Mouse (Mus musculus) neural tube, embryonic 10.5 days (tissue): ENCODE results near the gene Mia3.
"Not testable (repeated sequence)": the region's sequence is repeated elsewhere in the genome, so short reads cannot be mapped to it uniquely, and the experiment has no call there.

ENCODE experiments used
- DNase-seq: peaks from one replicate; pipeline ENCODE4 v3.0.0-alpha.2; 2017; ENCODE audit warnings: low spot score; ENCODE audit errors: extremely low spot score

Mia3 gene

GRCm38 (mm10) chr1:183344886-183345816, 24.2 kb downstream of the Mia3 start:
- DNase-seq: peak; percentile 93

DNA sequence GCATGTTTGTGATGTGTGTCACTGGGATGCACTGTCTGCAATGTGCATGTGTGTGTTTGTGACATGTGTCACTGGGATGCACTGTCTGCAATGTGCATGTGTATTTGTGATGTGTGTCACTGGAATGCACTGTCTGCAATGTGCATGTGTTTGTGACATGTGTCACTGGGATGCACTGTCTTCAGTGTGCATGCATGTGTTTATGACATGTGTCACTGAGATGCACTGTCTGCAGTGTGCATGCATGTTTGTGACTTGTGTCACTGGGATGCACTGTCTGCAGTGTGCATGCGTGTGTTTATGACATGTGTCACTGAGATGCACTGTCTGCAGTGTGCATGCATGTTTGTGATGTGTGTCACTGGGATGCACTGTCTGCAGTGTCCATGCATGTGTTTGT, 26.5 kb downstream of the Mia3 start:
- DNase-seq: not testable (repeated sequence)

GRCm38 (mm10) chr1:183327171-183327570, 42.2 kb downstream of the Mia3 start:
- no peak for DNase-seq

DNA sequence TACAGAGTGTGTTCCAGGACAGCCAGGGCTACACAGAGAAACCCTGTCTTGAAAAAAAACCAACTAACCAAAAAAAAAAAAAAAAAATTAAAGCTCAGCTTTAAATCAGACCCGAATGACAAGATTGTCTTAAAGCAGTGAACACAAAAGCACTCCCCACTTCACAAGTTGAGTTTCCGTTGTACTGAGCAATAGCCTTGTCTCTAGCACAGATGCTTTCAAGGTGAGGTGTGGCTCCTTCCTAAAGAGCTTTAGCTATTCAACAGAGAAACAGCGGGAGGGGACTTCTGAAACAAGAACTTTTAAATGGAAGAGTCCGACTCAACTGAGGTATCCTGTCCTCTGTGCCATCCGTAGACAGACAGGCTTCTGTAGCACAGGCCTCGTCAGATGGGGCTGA, 44.9 kb downstream of the Mia3 start:
- no peak for DNase-seq

- DNase-seq: no peak
These were observed 45.4 kb downstream of the Mia3 start for GRCm38 (mm10) chr1:183323923-183324322.

- DNase-seq: not testable (repeated sequence)
These were observed 46.9 kb downstream of the Mia3 start for GRCm38 (mm10) chr1:183322496-183322895.

DNA sequence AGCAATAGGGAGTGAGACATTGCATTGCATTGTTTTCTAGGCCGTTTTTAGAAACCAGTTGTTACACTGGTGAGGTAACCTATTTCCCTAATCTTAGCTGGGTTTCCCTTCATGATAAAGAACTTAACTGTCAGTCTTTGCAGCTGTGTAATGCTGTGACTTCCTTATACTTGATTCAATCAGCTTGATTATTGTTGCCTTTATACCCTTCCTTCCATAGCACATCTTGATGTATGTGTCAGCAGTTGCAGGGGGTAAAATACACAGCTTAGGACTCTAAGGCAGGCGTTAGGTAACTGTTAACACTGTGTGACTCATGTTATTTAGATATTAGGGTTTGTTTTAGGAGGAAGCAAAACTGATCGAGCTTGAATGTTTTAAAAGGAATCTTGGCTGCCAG, 48.6 kb downstream of the Mia3 start:
- no peak for DNase-seq

DNA sequence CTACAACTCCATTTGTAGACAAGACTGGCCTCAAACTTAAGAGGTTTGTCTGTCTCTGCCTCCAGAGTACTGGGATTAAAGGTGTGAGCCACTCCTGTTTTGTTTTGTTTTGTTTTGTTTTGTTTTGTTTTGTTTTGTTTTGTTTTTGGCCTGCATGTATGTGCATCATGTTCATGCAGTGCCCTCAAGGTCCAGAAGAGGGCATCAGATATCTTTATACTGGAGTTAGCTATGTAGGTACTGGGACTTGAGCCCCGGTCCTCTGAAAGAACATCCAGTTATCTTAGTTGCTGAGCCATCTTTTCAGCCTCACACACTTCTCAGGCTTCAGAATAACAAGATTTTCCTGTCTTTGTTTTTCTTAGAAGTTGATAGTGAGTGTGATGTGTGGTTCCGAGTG, 53.6 kb downstream of the Mia3 start:
- no peak for DNase-seq

DNA sequence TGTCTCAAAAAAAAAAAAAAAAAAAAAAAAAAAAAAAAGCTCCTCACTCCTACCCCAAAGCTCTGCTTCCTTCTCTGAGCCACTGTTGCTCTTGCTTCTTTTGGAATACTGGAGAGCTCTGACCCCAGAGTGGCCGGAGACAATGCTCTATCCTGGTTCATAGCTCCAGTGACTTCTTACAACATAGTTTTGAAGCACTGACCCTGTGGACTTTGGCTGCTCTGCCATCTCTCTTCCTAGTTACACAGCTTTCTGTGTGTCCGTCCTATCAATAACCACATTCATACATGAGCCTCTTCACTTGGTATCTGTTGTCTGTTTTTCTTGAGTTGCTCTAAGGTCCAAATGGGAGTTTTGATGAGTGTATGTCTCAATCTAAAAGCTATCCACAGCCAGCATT, 57.3 kb downstream of the Mia3 start:
- no peak for DNase-seq

DNA sequence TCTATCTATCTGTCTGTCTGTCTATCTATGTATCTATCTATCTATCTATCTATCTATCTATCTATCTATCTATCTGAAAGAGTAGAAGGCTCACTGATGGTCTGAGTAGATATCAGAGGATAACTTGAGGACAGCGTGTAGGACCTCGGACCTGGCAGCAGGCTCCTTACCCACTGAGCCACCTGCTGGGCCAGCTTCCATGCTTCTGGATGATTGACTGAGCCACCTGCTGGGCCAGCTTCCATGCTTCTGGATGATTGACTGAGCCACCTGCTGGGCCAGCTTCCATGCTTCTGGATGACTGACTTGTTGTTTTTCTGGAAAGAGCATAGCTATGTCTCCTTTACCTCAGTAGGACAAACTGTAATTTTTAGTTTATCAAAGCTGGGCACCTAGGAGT, 59.8 kb downstream of the Mia3 start:
- DNase-seq: not testable (repeated sequence)

GRCm38 (mm10) chr1:183308476-183308875, 60.9 kb downstream of the Mia3 start:
- no peak for DNase-seq

- no peak for DNase-seq
These were observed 61.8 kb downstream of the Mia3 start for GRCm38 (mm10) chr1:183307555-183307954.

- peak; percentile 100 for DNase-seq
These were observed 70.2 kb downstream of the Mia3 start for GRCm38 (mm10) chr1:183299161-183299560.

GRCm38 (mm10) chr1:183297886-183298489, 71.4 kb downstream of the Mia3 start:
- DNase-seq: peak; percentile 58

DNA sequence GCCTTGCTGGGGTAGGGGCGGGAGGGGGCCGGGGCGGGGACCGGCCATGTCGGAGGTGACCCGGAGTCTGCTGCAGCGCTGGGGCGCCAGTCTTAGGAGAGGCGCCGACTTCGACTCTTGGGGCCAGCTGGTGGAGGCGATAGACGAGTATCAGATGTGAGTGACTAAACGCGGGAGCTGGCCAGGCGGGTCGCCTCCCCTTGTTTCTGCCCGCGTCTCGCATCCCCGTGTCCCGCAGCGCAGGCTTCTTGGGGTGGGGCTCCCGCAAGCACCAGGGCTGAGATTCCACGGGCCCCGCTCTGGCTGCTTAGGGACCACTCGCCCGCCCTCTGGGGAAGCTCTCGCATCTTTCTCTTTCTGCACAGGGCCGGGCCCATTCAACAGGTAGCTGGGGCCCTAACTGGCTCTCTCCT, 71.9 kb downstream of the Mia3 start:
- DNase-seq: peak; percentile 79

DNA sequence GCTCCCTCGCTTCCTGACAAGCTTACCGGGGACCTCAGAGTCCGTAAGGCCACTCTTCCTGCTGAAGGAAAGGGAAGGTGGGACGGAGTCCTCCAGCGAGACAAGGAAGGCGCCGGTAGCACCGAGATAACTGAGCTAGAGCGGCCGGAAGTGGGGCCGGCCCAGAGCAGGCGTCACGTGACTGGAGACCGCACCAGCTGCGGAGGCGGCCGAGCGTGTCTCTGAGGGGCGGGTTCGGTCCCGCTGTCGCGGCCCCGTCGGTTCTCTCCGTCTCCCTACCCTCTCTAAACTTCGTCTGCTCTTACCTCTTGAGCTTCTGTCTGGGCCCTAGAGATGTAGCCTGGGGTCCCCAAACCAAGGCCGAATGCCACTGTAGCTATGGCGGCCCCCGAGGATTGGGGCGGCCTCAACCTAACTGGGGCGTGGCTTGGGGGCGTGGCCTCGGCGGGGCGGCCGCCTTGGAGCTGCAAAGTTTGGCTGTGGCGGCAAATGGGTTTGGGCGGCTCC, 72.4 kb downstream of the Mia3 start, which contains the start of gene Brox:
Gene Brox, minus strand, starts transcription at position 393 of the 507 bp plus-strand sequence.
- DNase-seq: peak; percentile 98

DNA sequence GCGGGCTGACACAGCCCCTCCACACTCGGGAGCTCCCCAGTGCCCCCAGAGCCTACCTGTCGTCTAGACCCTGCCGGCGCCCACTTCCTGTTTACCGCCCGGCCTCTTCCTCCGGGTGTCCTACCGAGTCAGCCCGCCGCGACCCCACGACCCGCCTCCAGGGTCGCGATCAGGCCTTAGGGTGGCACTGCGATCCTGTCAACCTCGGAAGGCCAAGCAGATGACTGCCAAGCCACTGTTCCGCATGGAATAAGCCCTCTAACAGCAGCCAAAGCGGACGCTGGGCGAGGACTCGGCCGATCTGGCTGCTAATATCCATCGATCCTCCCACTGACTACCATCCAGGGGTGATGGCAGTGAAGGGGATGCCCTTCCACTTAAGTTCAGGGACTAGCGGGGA, 72.9 kb downstream of the Mia3 start, which contains the start of gene Aida:
Gene Aida, plus strand, starts transcription at position 126 of the 400 bp plus-strand sequence.
- DNase-seq: no peak

- no peak for DNase-seq
These were observed 79.8 kb downstream of the Mia3 start for GRCm38 (mm10) chr1:183289576-183289975.

- no peak for DNase-seq
These were observed 81.0 kb downstream of the Mia3 start for GRCm38 (mm10) chr1:183288351-183288750.
